Mouse (Mus musculus): ENCODE results near the gene Slc46a3.

DNA sequence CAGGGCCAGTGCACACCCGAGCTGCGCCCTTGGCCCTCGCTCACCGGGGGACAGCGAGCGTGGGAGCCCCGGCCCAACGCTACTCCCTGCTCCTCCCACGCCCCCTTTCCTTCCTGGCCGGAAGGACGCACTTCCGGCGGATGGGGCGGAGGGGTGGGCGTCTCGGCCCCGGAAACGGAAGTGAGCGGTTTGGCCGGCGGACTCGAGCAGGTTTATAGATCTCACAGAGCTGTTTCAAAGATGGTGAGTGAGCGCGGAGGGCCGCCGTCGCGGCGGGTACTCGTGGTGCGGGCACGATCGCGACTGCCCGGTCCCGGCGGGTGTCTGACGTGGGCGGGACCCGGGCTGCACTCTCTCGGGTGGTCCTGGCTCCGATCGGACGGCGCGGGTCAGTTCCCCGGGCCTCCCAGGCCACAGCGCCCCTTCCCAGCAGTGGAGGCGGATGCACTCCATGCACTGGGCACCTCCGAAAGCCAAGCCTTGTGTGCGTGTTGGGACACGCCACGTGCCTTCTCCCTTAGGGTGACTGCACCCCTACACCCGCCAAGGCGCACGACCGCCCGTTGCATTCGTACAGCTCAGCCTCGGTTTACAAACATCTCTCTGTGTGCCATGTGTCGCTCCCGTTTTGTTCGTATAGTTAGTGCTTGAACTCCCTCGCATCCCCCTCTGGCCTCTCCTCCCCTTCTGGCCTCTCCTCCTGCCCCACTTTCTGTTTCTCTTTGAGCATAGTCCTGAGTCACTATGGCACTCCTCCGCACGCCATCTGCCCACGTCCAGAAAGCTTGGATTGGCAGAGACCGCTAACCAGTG is 34.0 kb downstream of the Slc46a3 start, which contains the start of gene Pomp:
- peak; percentile 96 for TF ChIP-seq POLR2A (IDR thresholded peaks at IDR 0.05; ENCODE audit: insufficient read length, low read depth)
- no peak for TF ChIP-seq MYOG (IDR thresholded peaks at IDR 0.05; ENCODE audit: control insufficient read depth in 1 of 3, insufficient read depth in 1 of 3, insufficient read length in 2 of 3, low read depth in 2 of 3)
- TF ChIP-seq TCF12 (IDR thresholded peaks at IDR 0.05; ENCODE audit: insufficient read depth, poor library complexity, severe bottlenecking): no peak
- no peak for TF ChIP-seq TCF3 (IDR thresholded peaks at IDR 0.05; ENCODE audit: insufficient read length, low read depth)
- no peak for TF ChIP-seq USF1 (IDR thresholded peaks at IDR 0.05; ENCODE audit: low read depth)
- TF ChIP-seq MAX (IDR thresholded peaks at IDR 0.05; ENCODE audit: low read depth): no peak
- no peak for TF ChIP-seq MYOD1 (IDR thresholded peaks at IDR 0.05; ENCODE audit: control insufficient read depth in 1 of 3, insufficient read length in 2 of 3, low read depth in 2 of 3)
- no peak for TF ChIP-seq E2F4 (IDR thresholded peaks at IDR 0.05; ENCODE audit: insufficient read depth)
- TF ChIP-seq CEBPB (IDR thresholded peaks at IDR 0.05; ENCODE audit: insufficient read depth, poor library complexity, severe bottlenecking): no peak

Data from myocyte (in vitro differentiated cells).